Mouse (Mus musculus): Measurements from ENCODE around the gene Cacna1f.

The Cacna1f gene

GRCm38 (mm10) chrX:7617889-7618551, 11.1 kb downstream of the Cacna1f start:
- no peak for DNase-seq (ENCODE audit: extremely low read depth, insufficient read length, low spot score)

GRCm38 (mm10) chrX:7632560-7632959, 25.7 kb downstream of the Cacna1f start:
- no peak for DNase-seq (ENCODE audit: extremely low read depth, insufficient read length, low spot score)

GRCm38 (mm10) chrX:7635101-7635500, 28.2 kb downstream of the Cacna1f start:
- no peak for DNase-seq (ENCODE audit: extremely low read depth, insufficient read length, low spot score)

GRCm38 (mm10) chrX:7638401-7639091, 31.7 kb downstream of the Cacna1f start, which contains the start of gene Syp:
Gene Syp (plus strand): TSS chrX:7638471.
- DNase-seq (ENCODE audit: extremely low read depth, insufficient read length, low spot score) = no peak

- no peak for DNase-seq (ENCODE audit: extremely low read depth, insufficient read length, low spot score)
Measured at GRCm38 (mm10) chrX:7639536-7640325, 32.8 kb downstream of the Cacna1f start.

- DNase-seq (ENCODE audit: extremely low read depth, insufficient read length, low spot score) = no peak
Measured at GRCm38 (mm10) chrX:7640785-7641184, 33.9 kb downstream of the Cacna1f start.

- DNase-seq (ENCODE audit: extremely low read depth, insufficient read length, low spot score) = peak; percentile 41
Measured at GRCm38 (mm10) chrX:7645349-7645748, 38.5 kb downstream of the Cacna1f start.

GRCm38 (mm10) chrX:7648671-7649304, 41.9 kb downstream of the Cacna1f start:
- peak; percentile 82 for DNase-seq (ENCODE audit: extremely low read depth, insufficient read length, low spot score)

GRCm38 (mm10) chrX:7657221-7657639, 50.3 kb downstream of the Cacna1f start, which contains the start of gene Prickle3:
Gene Prickle3 (plus strand): TSS chrX:7657260.
- DNase-seq (ENCODE audit: extremely low read depth, insufficient read length, low spot score) = peak; percentile 63

GRCm38 (mm10) chrX:7658031-7658784, 51.3 kb downstream of the Cacna1f start:
- DNase-seq (ENCODE audit: extremely low read depth, insufficient read length, low spot score) = peak; percentile 77

GRCm38 (mm10) chrX:7658785-7659589, 52.1 kb downstream of the Cacna1f start:
- no peak for DNase-seq (ENCODE audit: extremely low read depth, insufficient read length, low spot score)

GRCm38 (mm10) chrX:7661086-7661485, 54.2 kb downstream of the Cacna1f start:
- DNase-seq (ENCODE audit: extremely low read depth, insufficient read length, low spot score) = no peak

- no peak for DNase-seq (ENCODE audit: extremely low read depth, insufficient read length, low spot score)
Measured at GRCm38 (mm10) chrX:7662936-7663335, 56.1 kb downstream of the Cacna1f start.

GRCm38 (mm10) chrX:7664791-7665190, 57.9 kb downstream of the Cacna1f start:
- no peak for DNase-seq (ENCODE audit: extremely low read depth, insufficient read length, low spot score)

- no peak for DNase-seq (ENCODE audit: extremely low read depth, insufficient read length, low spot score)
Measured at GRCm38 (mm10) chrX:7665739-7666502, 59.0 kb downstream of the Cacna1f start.

GRCm38 (mm10) chrX:7670390-7670881, 63.6 kb downstream of the Cacna1f start:
- DNase-seq (ENCODE audit: extremely low read depth, insufficient read length, low spot score) = peak; percentile 83

- DNase-seq (ENCODE audit: extremely low read depth, insufficient read length, low spot score) = peak; percentile 72
Measured at GRCm38 (mm10) chrX:7670921-7671623, 64.2 kb downstream of the Cacna1f start, which contains the start of gene Plp2. Gene Plp2 (minus strand): TSS chrX:7671390.

- no peak for DNase-seq (ENCODE audit: extremely low read depth, insufficient read length, low spot score)
Measured at GRCm38 (mm10) chrX:7672739-7673138, 65.9 kb downstream of the Cacna1f start.

Data from 3134 (cell line).